Mouse (Mus musculus) bone marrow macrophage, adult 2 months (primary cell): ENCODE data around the gene Mrpl4. TPM values are rescaled to one million over a fixed set of nuclear protein-coding genes. Genes with fewer than 3 reads are reported as not detected.

Experiments
- H3K27ac ChIP-seq: 2 replicates; pipeline ENCODE4 v1.5.1; 2012; ENCODE audit warnings: low read depth, low read length; ENCODE audit not compliant: insufficient read depth
- H3K4me1 ChIP-seq: 2 replicates; pipeline ENCODE4 v1.6.1; 2012; ENCODE audit warnings: low read length; ENCODE audit not compliant: control insufficient read depth, insufficient read depth
- H3K4me3 ChIP-seq: 2 replicates; pipeline ENCODE4 v1.5.1; 2012; ENCODE audit warnings: mild to moderate bottlenecking, low read length, moderate library complexity; ENCODE audit not compliant: insufficient read depth
- CTCF ChIP-seq: IDR thresholded peaks from 2 replicates; pipeline ENCODE4 v1.5.1; 2012; ENCODE audit warnings: low read depth, mild to moderate bottlenecking, low read length, moderate library complexity
- POLR2A ChIP-seq: IDR thresholded peaks from 2 replicates; pipeline ENCODE4 v1.6.1; 2012; ENCODE audit warnings: mild to moderate bottlenecking, low read depth, low read length, borderline replicate concordance
- polyA plus RNA-seq: library from polyadenylated mRNA; stranded (reverse); fragments of >200 nt; gene quantifications from 2 replicates; pipeline ENCODE4 v1.2.4, GENCODE M21; 2012; ENCODE audit not compliant: missing spikeins, insufficient read depth, insufficient read length

The Mrpl4 gene
- polyA plus RNA-seq, 1 experiment = 52.7 TPM

- Histone ChIP-seq H3K27ac (peak overlapping the region; percentile 88), H3K4me1 (peaks cover 39% of the 10 kb centered on the region), H3K4me3 (peak overlapping the region; percentile 87)
- TF ChIP-seq POLR2A = no peak
- TF ChIP-seq CTCF = no peak
These were observed 14.0 kb downstream of the Mrpl4 start for GRCm38 (mm10) chr9:21016331-21017176.

GRCm38 (mm10) chr9:21017177-21017575, 14.6 kb downstream of the Mrpl4 start:
- peaks cover 40% of the 10 kb centered on the region for H3K4me1 ChIP-seq
- TF ChIP-seq POLR2A (no peak), CTCF (no peak)
- peak overlapping the region; percentile 87 for H3K4me3 ChIP-seq
- peak overlapping the region; percentile 88 for H3K27ac ChIP-seq

GRCm38 (mm10) chr9:21018600-21018999, 16.1 kb downstream of the Mrpl4 start:
- TF ChIP-seq POLR2A (no peak), CTCF (no peak)
- H3K4me1 ChIP-seq = peaks cover 41% of the 10 kb centered on the region
- no peak overlapping the region for H3K27ac ChIP-seq
- H3K4me3 ChIP-seq = no peak overlapping the region

- H3K4me3 ChIP-seq = no peak overlapping the region
- TF ChIP-seq CTCF (no peak), POLR2A (no peak)
- peaks cover 34% of the 10 kb centered on the region for H3K4me1 ChIP-seq
- no peak overlapping the region for H3K27ac ChIP-seq
These were observed 18.8 kb downstream of the Mrpl4 start for GRCm38 (mm10) chr9:21021363-21021762.

GRCm38 (mm10) chr9:21022288-21022687, 19.8 kb downstream of the Mrpl4 start:
- H3K4me3 ChIP-seq = no peak overlapping the region
- peaks cover 34% of the 10 kb centered on the region for H3K4me1 ChIP-seq
- no peak for TF ChIP-seq CTCF
- TF ChIP-seq POLR2A = no peak
- no peak overlapping the region for H3K27ac ChIP-seq

- Histone ChIP-seq H3K27ac (no peak overlapping the region), H3K4me3 (no peak overlapping the region), H3K4me1 (peaks cover 31% of the 10 kb centered on the region)
- TF ChIP-seq CTCF = no peak
- TF ChIP-seq POLR2A = no peak
These were observed 20.2 kb downstream of the Mrpl4 start for GRCm38 (mm10) chr9:21022726-21023125.

- Histone ChIP-seq H3K4me3 (no peak overlapping the region), H3K4me1 (peaks cover 23% of the 10 kb centered on the region), H3K27ac (no peak overlapping the region)
- TF ChIP-seq CTCF (no peak), POLR2A (no peak)
These were observed 22.8 kb downstream of the Mrpl4 start for GRCm38 (mm10) chr9:21025258-21025810.

GRCm38 (mm10) chr9:21026849-21027248, 24.3 kb downstream of the Mrpl4 start:
- Histone ChIP-seq H3K27ac (no peak overlapping the region), H3K4me3 (no peak overlapping the region), H3K4me1 (peaks cover 12% of the 10 kb centered on the region)
- TF ChIP-seq CTCF (no peak), POLR2A (no peak)

GRCm38 (mm10) chr9:21027774-21028290, 25.3 kb downstream of the Mrpl4 start:
- H3K4me1 ChIP-seq = 0 out of 2 replicates have a peak, but pooled peaks cover 4% of the 10 kb centered on the region
- H3K27ac ChIP-seq = no peak overlapping the region
- no peak overlapping the region for H3K4me3 ChIP-seq
- TF ChIP-seq POLR2A (no peak), CTCF (no peak)
